Mouse (Mus musculus): ENCODE measurements around the gene Dlgap5.

The Dlgap5 gene

GRCm38 (mm10) chr14:47352272-47352671 lies 65.9 kb downstream of the Dlgap5 start:
- no peak for DNase-seq (ENCODE audit: low read depth, low spot score)

- no peak for DNase-seq (ENCODE audit: low read depth, low spot score)
Observed at GRCm38 (mm10) chr14:47350974-47351373, 67.2 kb downstream of the Dlgap5 start.

GRCm38 (mm10) chr14:47346715-47347114 lies 71.5 kb downstream of the Dlgap5 start:
- no peak for DNase-seq (ENCODE audit: low read depth, low spot score)

GRCm38 (mm10) chr14:47341811-47342291 lies 76.4 kb downstream of the Dlgap5 start:
- no peak for DNase-seq (ENCODE audit: low read depth, low spot score)

- no peak for DNase-seq (ENCODE audit: low read depth, low spot score)
Observed at GRCm38 (mm10) chr14:47340231-47340925, 77.8 kb downstream of the Dlgap5 start.
